Mouse (Mus musculus) heart, embryonic 10.5 days (tissue): ENCODE data around the gene Rprd2. TPM values are rescaled to one million over a fixed set of nuclear protein-coding genes. Genes with fewer than 3 reads are reported as not detected.
A peak's percentile ranks its signal among the peaks of the same experiment; 100 is the strongest.
"Not testable (repeated sequence)": the region's sequence is repeated elsewhere in the genome, so short reads cannot be mapped to it uniquely, and the experiment has no call there.

Experiments
- DNase-seq: peaks from one replicate; pipeline ENCODE4 v3.0.0-alpha.2; 2017; ENCODE audit warnings: low spot score
- H3K27ac ChIP-seq: fragments of 300-500 bp; sonication (generic); 2 replicates; pipeline ENCODE4 v1.5.1; 2016; ENCODE audit warnings: mild to moderate bottlenecking
- H3K27me3 ChIP-seq: fragments of 300-500 bp; sonication (generic); 2 replicates; pipeline ENCODE4 v1.6.1; 2016; ENCODE audit warnings: mild to moderate bottlenecking; ENCODE audit not compliant: poor library complexity, insufficient read depth, severe bottlenecking
- H3K36me3 ChIP-seq: fragments of 300-500 bp; sonication (generic); 2 replicates; pipeline ENCODE4 v1.6.1; 2016; ENCODE audit warnings: mild to moderate bottlenecking, moderate library complexity
- H3K4me1 ChIP-seq: fragments of 300-500 bp; sonication (generic); 2 replicates; pipeline ENCODE4 v1.6.1; 2016; ENCODE audit warnings: mild to moderate bottlenecking
- H3K4me3 ChIP-seq: fragments of 300-500 bp; sonication (generic); 2 replicates; pipeline ENCODE4 v1.5.1; 2016; ENCODE audit warnings: mild to moderate bottlenecking, moderate library complexity
- H3K9me3 ChIP-seq: fragments of 300-500 bp; sonication (generic); 2 replicates; pipeline ENCODE4 v1.6.1; 2016; ENCODE audit warnings: mild to moderate bottlenecking, moderate library complexity
- WGBS: fragments of 180-500 bp; shearing (Covaris S2); methylation state at CpG from one replicate; pipeline ENCODE4 v1.1.7; 2016; 5-methylcytosine and 5-hydroxymethylcytosine counted together
- polyA plus RNA-seq: library from polyadenylated mRNA; unstranded; fragments of >200 nt; fragmentation: Nextera tagmentation; extraction: Ambion mirVana; gene quantifications from 2 replicates; pipeline ENCODE4 v1.2.1, GENCODE M21; 2016

Gene Rprd2
- 22.7 and 23.5 TPM in 2 replicates for polyA plus RNA-seq

- no peaks in the 10 kb centered on the region; the same call in none of the 2 replicates for H3K36me3 ChIP-seq
- peaks cover 9% of the 10 kb centered on the region for H3K4me1 ChIP-seq
- peak within 1 kb of the TSS; percentile 91 for H3K4me3 ChIP-seq
- under 1% methylated on average over 60 of the region's 60 CpGs for WGBS
- H3K27ac ChIP-seq = peak within 1 kb of the TSS; percentile 100
- H3K27me3 ChIP-seq = no peaks in the 10 kb centered on the region
- peak; percentile 94 for DNase-seq
- no peaks in the 10 kb centered on the region for H3K9me3 ChIP-seq
Measured at GRCm38 (mm10) chr3:95818571-95819288, at the start of gene Rprd2. Gene Rprd2, minus strand, starts transcription at chr3:95818863.

DNA sequence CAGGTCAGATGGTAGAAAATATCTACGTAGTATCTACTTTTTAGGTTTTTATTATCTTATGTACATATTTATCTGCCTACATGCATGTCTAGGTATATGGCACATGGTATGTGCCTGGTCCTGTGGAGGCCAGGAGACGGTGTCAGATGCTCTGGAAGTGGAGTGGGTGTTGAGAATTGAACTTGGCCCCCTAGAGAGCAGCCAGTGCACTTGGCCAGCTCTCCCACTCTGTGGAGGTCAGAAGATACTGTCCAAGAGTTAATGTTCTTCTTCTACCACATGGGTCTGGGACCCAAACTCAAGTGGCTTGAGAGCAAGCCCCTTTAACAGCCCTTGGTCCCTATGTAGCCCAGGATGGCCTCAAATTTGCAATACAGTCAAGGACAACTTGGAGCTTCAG, 48.7 kb upstream of the Rprd2 start:
- no peak overlapping the region for H3K4me3 ChIP-seq
- peaks cover 19% of the 10 kb centered on the region for H3K4me1 ChIP-seq
- whole genome bisulfite sequencing = 88% methylated on average over 2 of the region's 2 CpGs
- no peaks in the 10 kb centered on the region for H3K27me3 ChIP-seq
- DNase-seq = no peak
- no peaks in the 10 kb centered on the region for H3K9me3 ChIP-seq
- H3K27ac ChIP-seq = no peak overlapping the region
- H3K36me3 ChIP-seq = peaks cover 71% of the 10 kb centered on the region

- no peak overlapping the region for H3K27ac ChIP-seq
- no peak overlapping the region for H3K4me3 ChIP-seq
- H3K27me3 ChIP-seq = no peaks in the 10 kb centered on the region
- no peak for DNase-seq
- peaks cover 14% of the 10 kb centered on the region; the same call in 1 of the 2 replicates for H3K4me1 ChIP-seq
- H3K9me3 ChIP-seq = no peaks in the 10 kb centered on the region
- WGBS = 89% methylated on average over 5 of the region's 5 CpGs
- H3K36me3 ChIP-seq = peaks cover 75% of the 10 kb centered on the region
Measured at GRCm38 (mm10) chr3:95866071-95866470, 47.4 kb upstream of the Rprd2 start.

DNA sequence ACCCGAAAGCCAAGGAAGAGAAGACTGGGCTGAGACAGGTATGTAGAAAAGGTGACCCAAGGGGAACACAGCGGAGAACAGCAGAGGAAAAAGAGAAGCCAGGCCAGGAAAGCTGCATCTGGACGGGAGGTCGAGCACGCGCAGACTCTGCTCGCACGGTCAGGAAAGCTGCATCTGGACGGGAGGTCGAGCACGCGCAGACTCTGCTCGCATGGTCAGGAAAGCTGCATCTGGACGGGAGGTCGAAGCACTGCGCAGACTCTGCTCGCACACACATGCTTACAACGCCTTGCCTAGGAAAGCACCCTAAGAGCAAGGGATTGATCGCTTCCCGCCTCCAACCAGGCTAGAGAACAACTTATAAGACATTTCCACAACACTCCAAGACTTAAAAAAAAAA, 46.9 kb upstream of the Rprd2 start:
- H3K27ac ChIP-seq = no peak overlapping the region
- peaks cover 14% of the 10 kb centered on the region; the same call in 1 of the 2 replicates for H3K4me1 ChIP-seq
- no peaks in the 10 kb centered on the region for H3K27me3 ChIP-seq
- no peak for DNase-seq
- WGBS = 88% methylated on average over 20 of the region's 20 CpGs
- peaks cover 75% of the 10 kb centered on the region for H3K36me3 ChIP-seq
- no peak overlapping the region for H3K4me3 ChIP-seq
- no peaks in the 10 kb centered on the region for H3K9me3 ChIP-seq

DNA sequence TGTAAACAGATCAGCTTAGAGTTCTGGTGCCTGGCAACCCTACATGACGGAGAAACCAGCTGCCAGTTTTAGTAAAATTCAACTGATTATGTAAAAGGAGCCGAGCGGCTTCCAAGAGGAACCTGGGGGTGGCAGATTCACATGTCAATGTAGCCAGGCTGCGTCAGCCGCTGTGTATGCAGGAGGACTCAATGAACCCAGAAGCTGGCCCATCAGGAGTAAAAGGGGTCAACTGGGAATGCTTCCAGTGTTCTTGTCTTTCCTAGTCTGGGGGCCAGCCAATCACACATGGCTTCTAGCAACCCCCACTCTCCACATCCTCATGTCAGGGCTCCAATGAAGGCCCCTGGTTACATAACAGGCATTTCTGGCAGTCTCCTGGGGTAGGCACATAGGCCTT, 46.4 kb upstream of the Rprd2 start:
- Histone ChIP-seq H3K9me3 (no peaks in the 10 kb centered on the region), H3K4me3 (no peak overlapping the region), H3K27me3 (no peaks in the 10 kb centered on the region), H3K36me3 (peaks cover 72% of the 10 kb centered on the region), H3K4me1 (peaks cover 10% of the 10 kb centered on the region; the same call in 1 of the 2 replicates), H3K27ac (no peak overlapping the region)
- DNase-seq = no peak
- 87% methylated on average over 5 of the region's 5 CpGs for WGBS

- DNase-seq = no peak
- Histone ChIP-seq H3K27me3 (no peaks in the 10 kb centered on the region), H3K4me1 (peaks cover 9% of the 10 kb centered on the region; the same call in 1 of the 2 replicates), H3K4me3 (no peak overlapping the region), H3K36me3 (peaks cover 58% of the 10 kb centered on the region), H3K27ac (no peak overlapping the region), H3K9me3 (no peaks in the 10 kb centered on the region)
- WGBS = 64% methylated on average over 7 of the region's 7 CpGs
Measured at GRCm38 (mm10) chr3:95863578-95863977, 44.9 kb upstream of the Rprd2 start.

GRCm38 (mm10) chr3:95861796-95862195, 43.1 kb upstream of the Rprd2 start:
- Histone ChIP-seq H3K27ac (no peak overlapping the region), H3K9me3 (no peaks in the 10 kb centered on the region), H3K4me1 (peaks cover 9% of the 10 kb centered on the region; the same call in 1 of the 2 replicates), H3K27me3 (no peaks in the 10 kb centered on the region), H3K4me3 (no peak overlapping the region), H3K36me3 (peaks cover 43% of the 10 kb centered on the region)
- no peak for DNase-seq
- WGBS = 65% methylated on average over 2 of the region's 2 CpGs

GRCm38 (mm10) chr3:95861216-95861615, 42.6 kb upstream of the Rprd2 start:
- H3K4me1 ChIP-seq = peaks cover 9% of the 10 kb centered on the region; the same call in 1 of the 2 replicates
- DNase-seq = no peak
- no peaks in the 10 kb centered on the region for H3K27me3 ChIP-seq
- H3K36me3 ChIP-seq = peaks cover 38% of the 10 kb centered on the region
- H3K9me3 ChIP-seq = no peaks in the 10 kb centered on the region
- 72% methylated on average over 10 of the region's 10 CpGs for WGBS
- H3K27ac ChIP-seq = no peak overlapping the region
- no peak overlapping the region for H3K4me3 ChIP-seq

GRCm38 (mm10) chr3:95860323-95860722, 41.7 kb upstream of the Rprd2 start:
- H3K4me1 ChIP-seq = peaks cover 9% of the 10 kb centered on the region; the same call in 1 of the 2 replicates
- no peak overlapping the region for H3K4me3 ChIP-seq
- WGBS = 82% methylated on average over 3 of the region's 3 CpGs
- no peak for DNase-seq
- H3K36me3 ChIP-seq = peaks cover 31% of the 10 kb centered on the region
- no peaks in the 10 kb centered on the region for H3K27me3 ChIP-seq
- H3K27ac ChIP-seq = no peak overlapping the region
- no peaks in the 10 kb centered on the region for H3K9me3 ChIP-seq

GRCm38 (mm10) chr3:95858278-95858677, 39.6 kb upstream of the Rprd2 start:
- not testable (repeated sequence) for H3K27me3 ChIP-seq, DNase-seq, H3K27ac ChIP-seq, H3K9me3 ChIP-seq, H3K4me1 ChIP-seq, H3K4me3 ChIP-seq
- 91% methylated on average over 3 of the region's 3 CpGs for WGBS
- peaks cover 15% of the 10 kb centered on the region for H3K36me3 ChIP-seq

- DNase-seq, H3K4me1 ChIP-seq, H3K9me3 ChIP-seq, H3K27me3 ChIP-seq, H3K27ac ChIP-seq, H3K4me3 ChIP-seq: not testable (repeated sequence)
- WGBS = 81% methylated on average over 1 of the region's 1 CpGs
- peaks cover 20% of the 10 kb centered on the region for H3K36me3 ChIP-seq
Measured at GRCm38 (mm10) chr3:95857050-95857449, 38.4 kb upstream of the Rprd2 start.

DNA sequence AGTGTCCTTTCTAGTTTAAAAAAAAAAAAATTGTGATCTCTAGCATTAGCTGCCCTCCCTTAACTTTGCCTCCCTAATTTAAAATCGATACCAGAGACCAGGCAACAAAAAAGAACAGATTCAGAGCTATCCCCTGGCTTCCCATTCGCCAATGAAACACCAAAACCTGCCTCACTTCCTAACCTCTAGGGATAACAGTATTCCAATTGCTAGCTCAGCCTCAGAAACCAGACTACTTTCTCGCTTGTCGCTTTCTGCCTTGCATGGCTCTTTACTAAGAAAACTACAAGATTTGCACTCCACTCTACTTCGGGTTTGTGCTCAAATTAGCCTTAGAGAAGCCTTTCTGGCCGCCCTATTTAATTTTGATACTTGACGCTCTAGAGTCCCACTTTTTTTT, 37.5 kb upstream of the Rprd2 start:
- peak overlapping the region; percentile 85 for H3K4me3 ChIP-seq
- H3K27ac ChIP-seq = peak overlapping the region; percentile 89
- DNase-seq = no peak
- H3K4me1 ChIP-seq = peaks cover 8% of the 10 kb centered on the region
- H3K27me3 ChIP-seq = no peaks in the 10 kb centered on the region
- no peaks in the 10 kb centered on the region for H3K9me3 ChIP-seq
- 23% methylated on average over 7 of the region's 7 CpGs for WGBS
- H3K36me3 ChIP-seq = peaks cover 25% of the 10 kb centered on the region

- peak; percentile 96 for DNase-seq
- WGBS = under 1% methylated on average over 56 of the region's 56 CpGs
- Histone ChIP-seq H3K9me3 (no peaks in the 10 kb centered on the region), H3K27ac (peak within 1 kb of the TSS; percentile 89), H3K36me3 (peaks cover 30% of the 10 kb centered on the region), H3K4me1 (peaks cover 10% of the 10 kb centered on the region), H3K27me3 (no peaks in the 10 kb centered on the region), H3K4me3 (peak within 1 kb of the TSS; percentile 85)
Measured at GRCm38 (mm10) chr3:95855502-95856089, 36.9 kb upstream of the Rprd2 start, which contains the start of gene Prpf3. Gene Prpf3, minus strand, starts transcription at chr3:95855885.
